Mouse (Mus musculus) CD4-positive helper T cell, adult 2 months (primary cell): Measurements from ENCODE around the gene 9130230L23Rik.

Experiments used
- DNase-seq: peaks from one replicate; pipeline ENCODE4 v3.0.0-alpha.2; 2012; ENCODE audit warnings: low read depth, missing footprints, low spot score

9130230L23Rik gene

GRCm38 (mm10) chr5:66004134-66004925 is at the start of gene 9130230L23Rik:
Gene 9130230L23Rik (minus strand): TSS chr5:66004285.
- no peak for DNase-seq

- no peak for DNase-seq
Measured at GRCm38 (mm10) chr5:66052777-66053548, 48.9 kb upstream of the 9130230L23Rik start.

- no peak for DNase-seq
Measured at GRCm38 (mm10) chr5:66050841-66051240, 46.8 kb upstream of the 9130230L23Rik start.

- no peak for DNase-seq
Measured at GRCm38 (mm10) chr5:66046356-66046755, 42.3 kb upstream of the 9130230L23Rik start.

- no peak for DNase-seq
Measured at GRCm38 (mm10) chr5:66043897-66044296, 39.8 kb upstream of the 9130230L23Rik start.

- DNase-seq = no peak
Measured at GRCm38 (mm10) chr5:66042651-66043340, 38.7 kb upstream of the 9130230L23Rik start.

GRCm38 (mm10) chr5:66040744-66041279 is 36.7 kb upstream of the 9130230L23Rik start:
- DNase-seq = no peak

- DNase-seq = no peak
Measured at GRCm38 (mm10) chr5:66039813-66040212, 35.7 kb upstream of the 9130230L23Rik start.

GRCm38 (mm10) chr5:66037066-66037465 is 33.0 kb upstream of the 9130230L23Rik start:
- no peak for DNase-seq

GRCm38 (mm10) chr5:66036440-66037054 is 32.5 kb upstream of the 9130230L23Rik start:
- DNase-seq = no peak

GRCm38 (mm10) chr5:66034375-66035195 is 30.5 kb upstream of the 9130230L23Rik start:
- no peak for DNase-seq

- DNase-seq = no peak
Measured at GRCm38 (mm10) chr5:66032826-66033225, 28.7 kb upstream of the 9130230L23Rik start.

- no peak for DNase-seq
Measured at GRCm38 (mm10) chr5:66031699-66032098, 27.6 kb upstream of the 9130230L23Rik start.

- DNase-seq = no peak
Measured at GRCm38 (mm10) chr5:66028232-66028631, 24.1 kb upstream of the 9130230L23Rik start.

- DNase-seq = no peak
Measured at GRCm38 (mm10) chr5:66027206-66027605, 23.1 kb upstream of the 9130230L23Rik start.

- no peak for DNase-seq
Measured at GRCm38 (mm10) chr5:66026796-66027195, 22.7 kb upstream of the 9130230L23Rik start.

- DNase-seq = no peak
Measured at GRCm38 (mm10) chr5:66015449-66015961, 11.4 kb upstream of the 9130230L23Rik start.

- no peak for DNase-seq
Measured at GRCm38 (mm10) chr5:66014437-66014836, 10.4 kb upstream of the 9130230L23Rik start.

GRCm38 (mm10) chr5:66013999-66014398 is 9.9 kb upstream of the 9130230L23Rik start:
- no peak for DNase-seq
